Mouse (Mus musculus) liver, embryonic 14.5 days (tissue): Measurements from ENCODE around the gene Memo1. TPM values are rescaled to one million over a fixed set of nuclear protein-coding genes. Genes with fewer than 3 reads are reported as not detected.

ENCODE experiments used
- ATAC-seq: fragments of 200-750 bp; cut with Nextera tagmentation; 2 replicates; pipeline ENCODE4 v1.8.0; 2017; ENCODE audit warnings: moderate number of reproducible peaks, mild to moderate bottlenecking, moderate library complexity; ENCODE audit not compliant: insufficient read depth
- DNase-seq, 3 experiments: peaks; one replicate each; pipeline ENCODE4 v3.0.0-alpha.2; 2012 to 2013; ENCODE audit warnings: low read depth in 3 of 3, low spot score in 3 of 3
- H3K27ac ChIP-seq: fragments of 300-500 bp; sonication (generic); 2 replicates; pipeline ENCODE4 v1.5.1; 2014; ENCODE audit warnings: moderate library complexity, mild to moderate bottlenecking, control low read depth, inconsistent platforms
- H3K27me3 ChIP-seq: fragments of 300-500 bp; sonication (generic); 2 replicates; pipeline ENCODE4 v1.6.1; 2014; ENCODE audit warnings: mild to moderate bottlenecking, low read length, moderate library complexity; ENCODE audit not compliant: control insufficient read depth, insufficient read depth
- H3K36me3 ChIP-seq: fragments of 300-500 bp; sonication (generic); replicated peaks from 2 replicates; pipeline ENCODE4 v1.6.1; 2014; ENCODE audit warnings: low read depth; ENCODE audit not compliant: control insufficient read depth, insufficient read depth
- H3K4me1 ChIP-seq, 2 experiments: fragments of 200-500 bp in 1 of 2; fragments of 300-500 bp in 1 of 2; sonication (generic) in 1 of 2; replicated peaks; 2 replicates each; pipeline ENCODE4 v1.6.1; 2012 to 2014; ENCODE audit warnings: antibody characterized with exemption in 1 of 2, inconsistent platforms in 1 of 2, low read length in 1 of 2; ENCODE audit not compliant: control insufficient read depth in 2 of 2, insufficient read depth in 2 of 2
- H3K4me2 ChIP-seq: fragments of 300-500 bp; sonication (generic); 2 replicates; pipeline ENCODE4 v1.6.1; 2014; ENCODE audit warnings: low read depth, mild to moderate bottlenecking, control low read depth, moderate library complexity
- H3K4me3 ChIP-seq, 2 experiments: fragments of 200-500 bp in 1 of 2; fragments of 300-500 bp in 1 of 2; sonication (generic) in 1 of 2; 2 replicates each; pipeline ENCODE4 v1.5.1; 2012 to 2014; ENCODE audit warnings: low read depth in 2 of 2, low read length in 2 of 2, mild to moderate bottlenecking in 2 of 2, control low read depth in 1 of 2, inconsistent platforms in 1 of 2, moderate library complexity in 1 of 2; ENCODE audit not compliant: insufficient read depth in 1 of 2
- H3K9ac ChIP-seq: fragments of 300-500 bp; sonication (generic); replicated peaks from 2 replicates; pipeline ENCODE4 v1.6.1; 2014; ENCODE audit warnings: mild to moderate bottlenecking, control low read depth, moderate library complexity
- H3K9me3 ChIP-seq: fragments of 300-500 bp; sonication (generic); 2 replicates; pipeline ENCODE4 v1.6.1; 2016; ENCODE audit warnings: low read length, mixed read lengths; ENCODE audit not compliant: control insufficient read depth
- CTCF ChIP-seq: IDR thresholded peaks from 2 replicates; pipeline ENCODE4 v1.5.1; 2016; ENCODE audit warnings: antibody characterized with exemption, low read depth, control low read depth
- EP300 ChIP-seq: IDR thresholded peaks from 2 replicates; pipeline ENCODE4 v1.6.1; 2016; ENCODE audit warnings: antibody characterized with exemption, low read depth
- WGBS: fragments of 180-500 bp; shearing (Covaris S2); extraction: QIAGEN DNeasy Blood & Tissue Kit; methylation state at CpG from one replicate; pipeline ENCODE4 v1.1.7; 2014; ENCODE audit not compliant: insufficient replicate concordance; 5-methylcytosine and 5-hydroxymethylcytosine counted together
- polyA plus RNA-seq, 2 experiments: library from polyadenylated mRNA; depleted of rRNA in 1 of 2; stranded (reverse) in 1 of 2; unstranded in 1 of 2; fragments of >200 nt; fragmentation: Nextera tagmentation in 1 of 2; extraction: Ambion mirVana in 1 of 2; gene quantifications; 2 replicates each; pipeline versions ENCODE4 v1.2.1 to v1.2.3; 2012 to 2014

Gene Memo1
- polyA plus RNA-seq, 2 experiments, result 38.8 to 111 TPM

GRCm38 (mm10) chr17:74286140-74286730 is 9.1 kb downstream of the Memo1 start:
- no peak overlapping the region for H3K4me3 ChIP-seq
- H3K4me2 ChIP-seq, result peak overlapping the region; percentile 56
- H3K36me3 ChIP-seq, result no peaks in the 10 kb centered on the region; the same call in 1 of the 2 replicates
- H3K9me3 ChIP-seq, result no peaks in the 10 kb centered on the region
- WGBS, result 34% methylated on average over 4 of the region's 4 CpGs
- peak overlapping the region; percentile 47 for H3K27ac ChIP-seq
- TF ChIP-seq EP300 (peak; percentile 63), CTCF (no peak)
- ATAC-seq (peak; percentile 71), DNase-seq (no peak)
- peak overlapping the region; percentile 27 for H3K9ac ChIP-seq
- no peaks in the 10 kb centered on the region for H3K27me3 ChIP-seq
- peaks cover 43 to 52% of the 10 kb centered on the region in 2 experiments for H3K4me1 ChIP-seq

GRCm38 (mm10) chr17:74285730-74286129 is 9.6 kb downstream of the Memo1 start:
- Histone ChIP-seq H3K9ac (no peak overlapping the region), H3K9me3 (no peaks in the 10 kb centered on the region), H3K27ac (peak overlapping the region; percentile 7; the same call in 1 of the 2 replicates), H3K36me3 (no peaks in the 10 kb centered on the region; the same call in 1 of the 2 replicates), H3K4me3 (no peak overlapping the region), H3K4me2 (peak overlapping the region; percentile 56), H3K4me1 (peaks cover 41 to 49% of the 10 kb centered on the region in 2 experiments), H3K27me3 (no peaks in the 10 kb centered on the region)
- WGBS, result 48% methylated on average over 2 of the region's 2 CpGs
- TF ChIP-seq CTCF, result no peak
- TF ChIP-seq EP300, result no peak
- ATAC-seq (no peak), DNase-seq (no peak)

GRCm38 (mm10) chr17:74284397-74285115 is 10.8 kb downstream of the Memo1 start:
- TF ChIP-seq EP300 (peak; percentile 63), CTCF (no peak)
- DNase-seq, result no peak

GRCm38 (mm10) chr17:74282024-74282423 is 13.3 kb downstream of the Memo1 start:
- 84% methylated on average over 3 of the region's 3 CpGs for WGBS
- Histone ChIP-seq H3K4me3 (no peak overlapping the region), H3K27me3 (no peaks in the 10 kb centered on the region), H3K9ac (no peak overlapping the region), H3K9me3 (no peaks in the 10 kb centered on the region), H3K4me2 (no peak overlapping the region), H3K27ac (no peak overlapping the region), H3K4me1 (peaks cover 37 to 38% of the 10 kb centered on the region in 2 experiments), H3K36me3 (no peaks in the 10 kb centered on the region; the same call in 1 of the 2 replicates)
- no peak for DNase-seq
- no peak for TF ChIP-seq EP300
- no peak for ATAC-seq

More at GRCm38 (mm10) chr17:74284397-74285115, 10.8 kb downstream of the Memo1 start:
- Histone ChIP-seq H3K27me3 (no peaks in the 10 kb centered on the region), H3K4me2 (peak overlapping the region; percentile 53), H3K27ac (peak overlapping the region; percentile 42; the same call in 1 of the 2 replicates), H3K4me1 (peaks cover 34 to 39% of the 10 kb centered on the region in 2 experiments), H3K9me3 (no peaks in the 10 kb centered on the region), H3K36me3 (no peaks in the 10 kb centered on the region; the same call in 1 of the 2 replicates), H3K4me3 (no peak overlapping the region), H3K9ac (peak overlapping the region; percentile 23)
- 42% methylated on average over 2 of the region's 2 CpGs for WGBS
- ATAC-seq, result peak; percentile 26; the same call in 1 of the 2 replicates
